Mouse (Mus musculus) liver, embryonic 14.5 days (tissue): ENCODE measurements around the gene Rps16.

ENCODE experiments used
- CTCF ChIP-seq: IDR thresholded peaks from 2 replicates; pipeline ENCODE4 v1.5.1; 2016; ENCODE audit warnings: antibody characterized with exemption, low read depth, control low read depth
- EP300 ChIP-seq: IDR thresholded peaks from 2 replicates; pipeline ENCODE4 v1.6.1; 2016; ENCODE audit warnings: antibody characterized with exemption, low read depth

- TF ChIP-seq EP300 (no peak), CTCF (no peak)
These were observed 31.7 kb upstream of the Rps16 start for GRCm38 (mm10) chr7:28318714-28319113.
